Mouse (Mus musculus) myocyte (in vitro differentiated cells): ENCODE measurements around the gene Abcb10.

Experiments
- CEBPB ChIP-seq: IDR thresholded peaks from 2 replicates; pipeline ENCODE4 v1.6.1; 2011; ENCODE audit warnings: mild to moderate bottlenecking, moderate library complexity; ENCODE audit not compliant: poor library complexity, insufficient read depth, severe bottlenecking
- E2F4 ChIP-seq: IDR thresholded peaks from one replicate; pipeline ENCODE4 v1.6.1; 2011; ENCODE audit warnings: mild to moderate bottlenecking, control low read depth, moderate library complexity; ENCODE audit not compliant: insufficient read depth
- MAX ChIP-seq: IDR thresholded peaks from one replicate; pipeline ENCODE4 v1.6.1; 2011; ENCODE audit warnings: low read depth, mild to moderate bottlenecking, control low read depth
- MYOD1 ChIP-seq, 3 experiments: IDR thresholded peaks; one replicate each; pipeline ENCODE4 v1.6.1; 2011; ENCODE audit warnings: control low read depth in 2 of 3, low read depth in 2 of 3, mild to moderate bottlenecking in 2 of 3, moderate library complexity in 1 of 3; ENCODE audit not compliant: insufficient read length in 2 of 3, control insufficient read depth in 1 of 3
- MYOG ChIP-seq, 3 experiments: IDR thresholded peaks; one replicate each; pipeline ENCODE4 v1.6.1; 2011; ENCODE audit warnings: control low read depth in 2 of 3, low read depth in 2 of 3, mild to moderate bottlenecking in 2 of 3; ENCODE audit not compliant: insufficient read length in 2 of 3, control insufficient read depth in 1 of 3, insufficient read depth in 1 of 3
- POLR2A ChIP-seq: IDR thresholded peaks from one replicate; pipeline ENCODE4 v1.6.1; 2011; ENCODE audit warnings: low read depth, mild to moderate bottlenecking, control low read depth, moderate library complexity; ENCODE audit not compliant: insufficient read length
- POLR2AphosphoS2 ChIP-seq: IDR thresholded peaks from one replicate; pipeline ENCODE4 v1.6.1; 2011; ENCODE audit warnings: low read depth, control low read depth; ENCODE audit not compliant: insufficient read length
- REST ChIP-seq: IDR thresholded peaks from one replicate; pipeline ENCODE4 v1.6.1; 2011; ENCODE audit warnings: mild to moderate bottlenecking, control low read depth, moderate library complexity; ENCODE audit not compliant: insufficient read depth, insufficient read length
- SRF ChIP-seq: IDR thresholded peaks from one replicate; pipeline ENCODE4 v1.6.1; 2011; ENCODE audit warnings: low read depth; ENCODE audit not compliant: control insufficient read depth, insufficient read length
- TCF12 ChIP-seq: IDR thresholded peaks from one replicate; pipeline ENCODE4 v1.6.1; 2011; ENCODE audit warnings: mild to moderate bottlenecking, control low read depth; ENCODE audit not compliant: poor library complexity, insufficient read depth, severe bottlenecking
- USF1 ChIP-seq: IDR thresholded peaks from one replicate; pipeline ENCODE4 v1.6.1; 2011; ENCODE audit warnings: low read depth, mild to moderate bottlenecking, control low read depth, moderate library complexity

GRCm38 (mm10) chr8:123960056-123960455 lies 22.9 kb downstream of the Abcb10 start:
- no peak for TF ChIP-seq POLR2A
- TF ChIP-seq POLR2AphosphoS2 = no peak
- TF ChIP-seq MYOG (IDR thresholded peaks at IDR 0.05; ENCODE audit: control insufficient read depth in 1 of 3, insufficient read depth in 1 of 3, insufficient read length in 2 of 3, low read depth in 2 of 3) = no peak
- no peak for TF ChIP-seq CEBPB
- no peak for TF ChIP-seq USF1
- TF ChIP-seq MAX = no peak
- TF ChIP-seq SRF = no peak
- TF ChIP-seq E2F4 = no peak
- no peak for TF ChIP-seq REST
- no peak for TF ChIP-seq TCF12
- no peak for TF ChIP-seq MYOD1 (IDR thresholded peaks at IDR 0.05; ENCODE audit: control insufficient read depth in 1 of 3, insufficient read length in 2 of 3, low read depth in 2 of 3)
